Mouse (Mus musculus) gastrocnemius, postnatal 36 days (tissue): Measurements from ENCODE around the gene Ski. TPM values are rescaled to one million over a fixed set of nuclear protein-coding genes. Genes with fewer than 3 reads are reported as not detected.

Source experiments
- DNase-seq, 2 experiments: peaks; one replicate each; pipeline ENCODE4 v3.0.0; 2022
- intact Hi-C: fragments of 180-260 bp; cut with DNase I; formaldehyde crosslinking; loops from one replicate; pipeline ENCODE4 v1.15.1; 2025
- total RNA-seq, 2 experiments: library from RNA; stranded (reverse); gene quantifications; 2 replicates each; pipeline ENCODE4 v1.2.3; 2021

Gene Ski
- total RNA-seq, 2 experiments from 2014 or later: 28.7 to 30.2 TPM

DNA sequence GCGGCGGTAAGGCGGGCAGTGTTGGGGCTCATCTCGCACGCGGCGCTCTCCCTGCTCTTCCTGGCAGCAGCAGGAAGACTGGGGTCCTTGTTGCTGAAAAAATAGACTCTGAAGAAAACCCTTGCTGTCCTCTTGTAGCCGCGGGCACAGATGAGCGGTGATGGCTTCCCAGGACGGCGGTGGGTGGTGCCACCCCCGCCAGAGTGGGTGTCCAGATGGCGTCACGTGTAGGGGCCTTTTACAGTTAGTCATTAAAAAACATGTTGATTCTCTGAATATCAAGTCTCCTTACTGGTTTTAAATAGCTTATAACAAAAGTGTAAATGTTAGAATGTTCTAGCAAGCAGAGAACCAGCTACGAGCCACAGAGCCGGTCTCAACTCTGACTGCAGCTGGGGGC lies 65.7 kb downstream of the Ski start:
- DNase-seq: no peak
- intact Hi-C loops: no loop called here

DNA sequence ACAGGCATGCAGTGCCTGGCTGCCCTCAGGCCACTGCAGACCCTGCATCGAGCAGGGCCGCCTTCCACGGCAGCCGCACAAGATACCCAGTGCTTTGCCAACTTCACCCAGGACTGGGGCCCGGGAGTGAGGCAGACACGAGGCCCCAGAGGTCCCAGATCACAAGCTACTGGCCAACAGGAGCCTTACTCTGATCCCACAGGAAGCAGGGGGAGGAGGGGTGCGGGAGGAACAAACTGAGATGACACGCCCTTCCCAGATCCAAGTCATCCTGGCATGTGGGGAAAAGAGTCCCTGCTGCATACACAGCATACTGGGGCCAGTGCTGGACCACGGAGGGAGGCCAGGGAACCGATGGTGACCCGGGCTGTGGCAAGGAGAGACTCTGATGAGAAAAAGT lies 67.4 kb downstream of the Ski start:
- peak; percentile 47 to 50 for DNase-seq
- intact Hi-C loops: loop anchor here (1.0 kb wide), 1 partner anchor 35 kb away; no protein-coding TSS in a partner anchor

DNA sequence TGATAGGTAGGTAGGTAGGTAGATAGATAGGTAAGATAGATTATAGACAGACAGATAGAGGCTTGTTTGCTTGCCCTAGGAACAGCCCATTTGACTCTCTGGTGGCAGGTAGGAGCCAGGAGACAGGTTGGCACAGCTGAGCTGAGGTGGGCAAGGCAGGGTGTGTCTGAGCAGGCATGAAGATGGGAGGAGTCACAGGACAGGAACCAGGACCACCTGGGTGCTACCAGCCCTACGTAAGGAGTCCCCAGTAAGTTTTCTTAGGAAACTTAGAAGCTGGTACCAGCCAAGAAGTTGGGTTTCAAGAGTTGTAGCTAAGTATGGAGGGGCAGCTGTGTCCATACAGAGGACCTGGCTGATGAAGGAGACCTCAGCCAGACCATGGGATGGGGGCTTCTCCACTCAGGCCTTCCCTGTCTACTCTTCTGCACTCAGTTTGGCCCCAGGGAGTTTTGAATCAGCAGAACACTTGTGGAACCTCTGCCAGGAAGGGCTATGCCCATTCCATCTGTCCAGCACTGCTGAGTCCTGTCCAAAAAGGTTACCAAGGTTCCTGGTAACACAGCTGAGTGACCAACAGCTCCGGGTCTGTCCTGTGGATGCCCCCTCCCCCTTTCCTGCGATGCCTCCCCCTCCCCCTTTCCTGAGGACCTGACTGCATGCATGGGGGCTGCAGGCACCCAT lies 68.9 kb downstream of the Ski start:
- intact Hi-C loops: no loop called here

DNA sequence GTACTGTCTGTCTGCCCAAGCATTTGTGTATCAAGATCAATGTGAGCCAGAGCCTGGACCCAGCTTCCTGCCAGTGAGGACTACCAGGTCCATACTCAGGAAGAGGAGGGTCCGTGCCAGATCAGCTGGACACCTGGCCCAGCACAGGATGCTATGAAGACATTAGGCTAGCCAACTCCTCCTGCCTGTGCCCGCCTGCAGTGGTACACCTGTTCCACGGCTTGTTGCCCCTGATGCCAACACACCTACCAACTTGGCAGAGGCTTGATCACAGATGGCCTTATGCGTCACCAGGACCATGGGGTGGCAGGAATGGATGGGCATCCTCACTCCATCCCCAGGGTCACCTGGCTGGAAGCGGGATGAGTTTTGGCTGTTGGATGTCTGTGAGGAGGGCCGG lies 69.9 kb downstream of the Ski start:
- no peak for DNase-seq
- intact Hi-C loops: no loop called here

More for the DNA sequence above, 68.9 kb downstream of the Ski start:
- DNase-seq: no peak

DNA sequence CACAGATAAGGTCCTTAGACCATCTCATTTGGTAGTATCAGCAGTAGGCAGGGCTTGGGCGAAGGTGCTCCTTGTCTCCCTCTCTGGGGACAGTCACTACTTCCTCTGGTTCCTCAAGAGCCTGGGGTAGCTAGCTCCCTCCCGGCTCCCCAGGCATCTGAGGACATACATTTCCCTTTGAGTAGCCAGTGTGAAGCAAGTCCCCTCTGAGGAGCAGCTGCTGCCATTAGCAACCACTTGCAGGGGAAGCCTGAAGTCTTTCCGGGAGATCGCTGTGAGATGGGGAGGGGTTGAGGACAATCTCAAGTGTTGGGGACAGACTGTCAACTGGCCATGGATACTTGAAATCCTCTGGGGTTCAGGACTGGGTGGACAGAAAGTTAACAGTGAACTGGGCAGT lies 70.5 kb downstream of the Ski start:
- intact Hi-C loops: no loop called here
- no peak for DNase-seq

DNA sequence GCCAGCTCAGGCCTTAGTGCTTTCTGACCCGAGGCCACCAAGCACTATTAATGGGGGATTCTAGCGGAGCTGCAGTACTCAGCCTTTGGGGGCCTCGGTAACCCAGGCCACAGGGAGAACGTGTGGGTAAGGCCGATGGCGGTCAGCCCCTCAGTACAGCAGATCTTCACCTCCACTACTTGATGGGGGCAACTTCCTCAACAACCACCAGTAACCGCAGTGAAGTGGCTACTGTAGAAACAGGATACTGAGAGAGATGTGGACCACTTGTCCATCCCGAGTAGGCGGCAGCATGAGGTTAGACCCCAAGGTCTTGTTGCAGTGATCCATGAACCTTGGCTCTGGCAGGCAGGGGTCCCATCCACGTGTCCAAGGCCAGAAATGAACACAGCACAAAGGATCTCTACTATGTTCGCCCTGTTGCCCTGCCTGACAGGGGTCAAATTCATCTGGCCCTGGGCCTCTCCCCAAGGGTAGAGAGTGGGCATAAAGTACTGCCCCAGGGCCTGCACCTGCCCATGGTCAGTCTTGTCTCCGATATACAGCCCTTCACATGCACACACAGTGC lies 71.1 kb downstream of the Ski start:
- intact Hi-C loops: no loop called here
- no peak for DNase-seq

DNA sequence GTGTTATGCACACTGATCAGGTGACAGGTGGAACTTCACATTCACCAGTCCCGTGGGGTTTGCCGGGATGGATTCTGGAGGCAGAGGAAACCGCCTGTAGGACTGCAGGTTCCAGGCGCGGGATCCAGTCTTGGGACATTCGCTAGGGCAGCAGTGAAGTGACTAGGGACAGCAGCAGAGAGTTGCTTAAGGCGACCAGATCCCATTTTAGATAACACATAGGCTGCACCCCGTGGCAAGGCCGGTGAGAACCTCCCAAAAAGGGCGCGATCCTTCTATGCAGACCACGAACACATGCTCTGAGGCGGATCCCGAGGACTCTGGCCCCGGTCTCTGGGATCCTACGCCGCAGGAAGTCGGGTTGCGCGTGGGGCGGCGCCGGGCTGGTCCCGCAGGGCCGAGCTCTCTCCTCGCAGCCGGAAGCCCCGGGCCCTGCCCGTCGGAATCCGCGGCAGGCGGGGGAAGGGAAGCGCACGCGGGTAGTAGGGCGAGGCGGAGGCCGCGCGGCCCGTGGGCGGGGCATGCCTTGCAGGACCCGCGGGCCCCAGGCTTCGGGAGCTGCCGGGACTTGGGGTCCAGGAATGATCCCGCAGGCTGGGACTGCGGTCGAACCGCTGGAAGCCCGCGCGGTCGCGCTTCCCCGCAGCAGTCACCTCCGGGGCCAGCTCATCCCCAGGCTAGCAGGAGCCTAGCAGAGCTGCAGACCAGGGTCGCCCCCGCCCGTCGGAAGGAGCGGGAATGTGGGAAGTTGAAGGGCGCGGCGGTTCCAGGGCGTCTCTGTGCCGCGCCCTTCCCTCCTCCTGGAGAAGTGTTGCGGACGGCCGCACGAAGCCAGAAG lies 71.9 kb downstream of the Ski start:
- intact Hi-C loops: no loop called here
- peak; percentile 87 to 89 for DNase-seq

DNA sequence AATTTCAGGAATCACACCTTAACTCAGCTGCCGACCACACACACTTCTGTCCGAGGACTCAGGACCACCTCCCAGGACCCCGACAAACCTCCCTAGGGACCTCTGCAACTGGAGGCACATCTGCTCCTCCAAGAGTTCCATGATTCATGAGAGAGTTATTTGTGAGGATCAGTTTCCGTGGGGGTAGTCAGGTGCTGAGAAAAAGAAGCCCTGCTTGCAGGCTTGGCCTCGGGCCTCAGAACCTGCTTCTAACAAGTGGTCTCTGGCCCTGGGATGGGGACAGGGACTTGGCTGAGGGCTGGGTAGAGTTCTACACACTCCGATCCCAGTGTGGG lies 72.5 kb downstream of the Ski start:
- intact Hi-C loops: loop anchor here (2.0 kb wide), 1 partner anchor 65 kb away; no protein-coding TSS in a partner anchor
- no peak for DNase-seq

DNA sequence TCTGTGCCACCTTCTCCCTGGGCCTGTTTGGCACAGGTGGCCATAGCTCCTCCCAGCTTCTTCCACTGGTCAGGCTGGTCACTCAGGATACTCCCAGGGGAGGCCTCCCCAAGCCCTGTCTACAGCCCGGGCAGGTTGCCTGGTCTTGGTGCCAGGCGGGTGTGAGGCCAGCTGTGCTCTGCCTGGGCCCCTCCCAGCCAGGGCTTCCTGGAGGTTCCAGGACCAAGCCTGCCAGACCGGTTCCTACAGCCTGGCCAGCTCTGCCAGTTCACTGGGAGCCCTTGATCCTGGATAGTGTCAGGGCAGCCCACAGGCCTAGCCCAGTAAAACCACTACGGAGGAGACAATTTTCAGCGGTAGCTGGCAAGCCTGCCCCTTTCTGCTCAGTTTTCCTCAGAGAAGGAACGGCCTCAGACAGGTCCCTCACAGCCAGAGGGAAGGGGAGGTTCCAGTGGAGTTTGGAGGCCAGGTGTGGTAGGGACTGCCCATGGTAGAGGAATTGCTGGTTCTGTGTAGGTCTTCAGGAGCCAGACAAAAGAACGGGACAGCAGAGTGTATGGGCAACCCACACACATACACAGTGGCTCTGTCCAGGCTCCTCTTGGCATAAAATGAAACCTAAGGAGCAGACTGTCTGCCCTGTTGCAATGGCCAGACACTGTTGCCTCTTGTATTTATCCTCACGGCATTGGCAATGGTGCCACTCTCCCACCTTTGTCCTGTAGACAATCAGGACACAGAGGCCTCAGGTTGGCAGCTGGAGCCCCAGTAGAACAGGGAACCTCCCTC lies 73.3 kb downstream of the Ski start:
- DNase-seq: peak; percentile 78
- intact Hi-C loops: loop anchor here (2.0 kb wide), 1 partner anchor 66 kb away; no protein-coding TSS in a partner anchor

DNA sequence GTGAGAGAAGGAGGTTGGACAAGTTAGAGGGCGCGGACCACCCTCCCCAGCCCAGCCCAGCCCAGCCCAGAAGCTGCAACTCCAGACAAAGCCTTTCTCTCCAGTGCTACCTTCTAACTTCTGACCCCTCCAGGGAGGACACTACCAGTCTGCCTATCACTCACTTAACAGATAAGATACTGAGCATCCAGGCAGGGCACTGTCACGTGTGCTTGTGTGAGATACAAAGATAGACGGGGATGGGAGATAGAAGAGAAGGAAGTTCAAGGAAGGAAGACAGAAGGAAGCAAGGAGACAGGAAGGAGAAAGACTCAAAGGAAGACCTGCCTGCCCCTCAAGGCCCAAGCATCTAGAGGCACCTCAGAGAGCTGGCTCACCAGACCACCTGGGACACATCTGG lies 73.9 kb downstream of the Ski start:
- intact Hi-C loops: loop anchor here (2.0 kb wide), 1 partner anchor 66 kb away; no protein-coding TSS in a partner anchor

GRCm38 (mm10) chr4:155146107-155146823 lies 76.1 kb downstream of the Ski start:
- no peak for DNase-seq
- intact Hi-C loops: no loop called here

More for the DNA sequence above, 73.9 kb downstream of the Ski start:
- DNase-seq: no peak

DNA sequence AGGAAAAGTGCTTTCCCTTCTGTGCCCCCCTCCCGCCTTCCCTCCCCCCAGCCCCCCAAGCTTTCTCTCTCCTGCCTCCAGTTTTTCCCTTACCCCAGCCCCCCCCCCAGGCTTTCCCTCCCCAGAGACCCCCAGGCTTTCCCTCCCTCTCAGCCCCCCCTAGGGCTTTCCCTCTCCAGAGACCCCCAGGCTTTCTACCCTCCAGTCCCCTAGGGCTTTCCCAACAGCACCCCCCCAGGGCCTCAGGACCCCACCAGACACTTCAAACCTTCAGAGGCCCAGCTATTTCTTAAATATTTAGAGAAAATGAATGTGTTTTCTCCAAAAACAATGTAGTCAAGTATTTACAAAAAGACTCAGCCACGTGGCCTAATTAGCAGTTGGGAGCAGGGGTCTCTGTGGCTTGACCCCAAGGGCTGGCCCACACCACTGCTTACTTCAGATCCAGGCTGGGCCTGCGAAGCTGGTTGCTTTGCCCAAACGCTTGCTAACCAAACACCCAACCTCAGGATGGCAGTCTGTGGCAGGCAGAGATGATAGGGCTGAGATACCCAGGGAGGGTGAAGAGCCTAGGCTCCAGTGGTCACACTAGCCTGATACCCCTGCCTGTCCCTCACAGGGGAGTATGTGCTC lies 77.7 kb downstream of the Ski start:
- intact Hi-C loops: no loop called here
- no peak for DNase-seq

GRCm38 (mm10) chr4:155143871-155144502 lies 78.4 kb downstream of the Ski start:
- intact Hi-C loops: no loop called here
- peak; percentile 79 to 81 for DNase-seq

GRCm38 (mm10) chr4:155143411-155143810 lies 79.0 kb downstream of the Ski start:
- DNase-seq: no peak
- intact Hi-C loops: no loop called here

GRCm38 (mm10) chr4:155142836-155143235 lies 79.6 kb downstream of the Ski start:
- DNase-seq: no peak
- intact Hi-C loops: no loop called here

DNA sequence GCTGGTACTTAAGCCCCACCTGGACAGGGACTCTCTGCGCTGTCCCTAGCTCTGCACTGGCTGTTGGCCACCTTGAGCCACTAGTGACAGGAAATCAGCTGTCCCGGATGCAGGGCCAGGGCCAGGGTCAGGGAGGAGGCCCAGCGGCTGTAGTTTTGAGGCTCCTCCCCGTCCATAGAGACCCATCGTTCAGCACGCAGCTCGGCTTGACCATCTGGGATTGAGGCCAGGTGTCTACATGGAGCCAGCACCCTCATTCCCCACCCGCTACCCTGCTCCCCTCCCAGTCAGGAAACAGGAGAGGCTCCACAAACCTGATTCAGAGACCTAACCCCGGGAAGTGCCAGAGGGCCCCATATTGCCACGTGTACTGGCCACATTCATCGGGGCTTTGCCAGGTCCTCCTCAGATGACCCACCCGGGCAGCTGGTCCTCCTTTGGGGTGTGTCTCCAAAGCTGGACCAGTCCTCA lies 81.6 kb downstream of the Ski start:
- peak; percentile 85 to 86 for DNase-seq
- intact Hi-C loops: no loop called here

DNA sequence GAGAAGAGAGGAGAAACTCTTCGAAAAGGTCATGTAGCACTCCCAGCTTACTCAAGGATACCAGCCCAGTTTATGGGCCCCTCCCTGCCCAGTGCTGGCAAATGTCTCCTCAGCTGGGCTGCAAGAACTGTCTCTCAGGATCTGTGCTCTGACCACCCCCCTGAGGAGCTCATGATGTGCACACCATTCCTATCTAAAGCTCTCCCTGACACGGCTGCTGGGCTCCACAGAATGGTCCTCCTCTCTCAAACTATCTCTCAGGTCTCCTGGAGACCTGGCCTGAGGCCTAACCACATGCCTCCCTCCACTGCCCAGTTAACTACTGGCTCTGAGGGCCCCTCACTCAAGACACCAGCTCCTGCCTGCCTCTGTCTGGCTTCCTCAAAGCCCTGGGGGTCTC lies 82.2 kb downstream of the Ski start:
- intact Hi-C loops: no loop called here
- DNase-seq: no peak

- intact Hi-C loops: no loop called here
- DNase-seq: no peak
Measured at GRCm38 (mm10) chr4:155139281-155140045, 82.9 kb downstream of the Ski start.
